Mouse (Mus musculus) ES-E14 (cell line): ENCODE results near the gene Fbxo21. TPM values are rescaled to one million over a fixed set of nuclear protein-coding genes. Genes with fewer than 3 reads are reported as not detected.
A peak's percentile ranks its signal among the peaks of the same experiment; 100 is the strongest.

Experiments
- DNase-seq: peaks from one replicate; pipeline ENCODE4 v3.0.0-alpha.2; 2013; ENCODE audit warnings: low read depth, low spot score
- H3K27ac ChIP-seq: 2 replicates; pipeline ENCODE4 v1.5.1; 2012; ENCODE audit warnings: low read depth, mild to moderate bottlenecking, low read length, moderate library complexity, mixed read lengths; ENCODE audit not compliant: poor library complexity, insufficient read depth, severe bottlenecking
- H3K36me3 ChIP-seq: 2 replicates; pipeline ENCODE4 v1.6.1; 2012; ENCODE audit warnings: mild to moderate bottlenecking, low read length, moderate library complexity, mixed read lengths; ENCODE audit not compliant: control insufficient read depth, poor library complexity, insufficient read depth, severe bottlenecking
- H3K4me1 ChIP-seq, 2 experiments: fragments of 150-350 bp in 1 of 2; sonication (generic) in 1 of 2; 2 replicates each; pipeline ENCODE4 v1.6.1; 2012; ENCODE audit warnings: low read length in 2 of 2, mild to moderate bottlenecking in 1 of 2, mixed read lengths in 1 of 2; ENCODE audit not compliant: control insufficient read depth in 2 of 2, insufficient read depth in 2 of 2, poor library complexity in 1 of 2
- H3K4me3 ChIP-seq, 2 experiments: fragments of 150-350 bp in 1 of 2; sonication (generic) in 1 of 2; 2 replicates each; pipeline ENCODE4 v1.5.1; 2012; ENCODE audit warnings: low read length in 2 of 2, low read depth in 1 of 2, mild to moderate bottlenecking in 1 of 2, mixed read lengths in 1 of 2; ENCODE audit not compliant: insufficient read depth in 1 of 2, poor library complexity in 1 of 2, severe bottlenecking in 1 of 2
- H3K9ac ChIP-seq: 2 replicates; pipeline ENCODE4 v1.6.1; 2012; ENCODE audit warnings: low read depth, mild to moderate bottlenecking, low read length, mixed read lengths; ENCODE audit not compliant: poor library complexity, insufficient read depth, severe bottlenecking
- H3K9me3 ChIP-seq: fragments of 150-350 bp; sonication (generic); 2 replicates; pipeline ENCODE4 v1.6.1; 2012; ENCODE audit warnings: low read depth, mild to moderate bottlenecking, low read length; ENCODE audit not compliant: control insufficient read depth, insufficient read depth
- CHD2 ChIP-seq: IDR thresholded peaks from 2 replicates; pipeline ENCODE4 v1.6.1; 2014; ENCODE audit warnings: mild to moderate bottlenecking, low read depth, low read length, inconsistent platforms
- HCFC1 ChIP-seq: IDR thresholded peaks from 2 replicates; pipeline ENCODE4 v1.6.1; 2012; ENCODE audit warnings: low read length, inconsistent platforms, borderline replicate concordance; ENCODE audit not compliant: insufficient read depth
- MAFK ChIP-seq: IDR thresholded peaks from 2 replicates; pipeline ENCODE4 v1.6.1; 2014; ENCODE audit warnings: mild to moderate bottlenecking, low read depth, low read length, inconsistent platforms; ENCODE audit not compliant: insufficient read depth
- ZC3H11A ChIP-seq: IDR thresholded peaks from 2 replicates; pipeline ENCODE4 v1.6.1; 2012; ENCODE audit warnings: low read depth, mild to moderate bottlenecking, inconsistent platforms, low read length, borderline replicate concordance
- ZNF384 ChIP-seq: IDR thresholded peaks from 2 replicates; pipeline ENCODE4 v1.6.1; 2012; ENCODE audit warnings: low read depth, low read length, inconsistent platforms
- in situ Hi-C, 2 experiments: fragments of 600-800 bp; cut with MboI; formaldehyde crosslinking; loops; one replicate each; pipeline ENCODE4 v1.15.1; 2025; ENCODE audit warnings: low sequenced_read_pairs in 2 of 2, inconsistent platforms in 1 of 2; ENCODE audit not compliant: unreplicated experiment in 2 of 2
- total RNA-seq: library from RNA; depleted of rRNA; stranded (reverse); fragments of 300-350 nt; gene quantifications from 2 replicates; pipeline ENCODE4 v1.2.3, GENCODE M21; 2012

The Fbxo21 gene
- total RNA-seq, 1 experiment: 23.2 TPM

- Histone ChIP-seq H3K9ac (no peak overlapping the region), H3K4me1 (peaks cover 0 to 29% of the 10 kb centered on the region in 2 experiments; a peak in 2 of 4 replicates)
Measured at GRCm38 (mm10) chr5:118029035-118029408, 52.5 kb downstream of the Fbxo21 start.

GRCm38 (mm10) chr5:118029420-118029819, 52.9 kb downstream of the Fbxo21 start:
- no peaks in the 10 kb centered on the region for H3K9me3 ChIP-seq
- no peak overlapping the region for H3K9ac ChIP-seq
- H3K36me3 ChIP-seq: no peaks in the 10 kb centered on the region
- H3K4me1 ChIP-seq: peaks cover 0 to 29% of the 10 kb centered on the region in 2 experiments; a peak in 2 of 4 replicates
- H3K27ac ChIP-seq: no peak overlapping the region
- TF ChIP-seq HCFC1 (no peak), CHD2 (no peak), ZC3H11A (no peak), ZNF384 (no peak), MAFK (no peak)
- peak overlapping the region in 1 of 2 experiments; percentile 55; a peak in 1 of 4 replicates for H3K4me3 ChIP-seq
- in situ Hi-C loops: no loop called here
- DNase-seq: no peak

More at GRCm38 (mm10) chr5:118029035-118029408, 52.5 kb downstream of the Fbxo21 start:
- TF ChIP-seq ZNF384 (no peak), HCFC1 (no peak), MAFK (no peak), CHD2 (no peak), ZC3H11A (no peak)
- Histone ChIP-seq H3K9me3 (no peaks in the 10 kb centered on the region), H3K36me3 (no peaks in the 10 kb centered on the region), H3K4me3 (peak overlapping the region; percentile 55 to 59; a peak in 3 of 4 replicates), H3K27ac (no peak overlapping the region)
- no peak for DNase-seq
- in situ Hi-C loops: no loop called here

GRCm38 (mm10) chr5:118030022-118030675, 53.6 kb downstream of the Fbxo21 start:
- in situ Hi-C loops: no loop called here
- no peak for DNase-seq
- Histone ChIP-seq H3K36me3 (no peaks in the 10 kb centered on the region), H3K27ac (no peak overlapping the region), H3K9ac (no peak overlapping the region), H3K4me3 (no peak overlapping the region), H3K4me1 (peaks cover 0 to 29% of the 10 kb centered on the region in 2 experiments; a peak in 2 of 4 replicates), H3K9me3 (no peaks in the 10 kb centered on the region)
- no peak for TF ChIP-seq HCFC1
- no peak for TF ChIP-seq MAFK
- TF ChIP-seq ZC3H11A: no peak
- TF ChIP-seq ZNF384: no peak
- no peak for TF ChIP-seq CHD2

- Histone ChIP-seq H3K27ac (no peak overlapping the region), H3K4me3 (no peak overlapping the region), H3K9ac (no peak overlapping the region), H3K9me3 (no peaks in the 10 kb centered on the region), H3K4me1 (peaks cover 0 to 25% of the 10 kb centered on the region in 2 experiments; a peak in 2 of 4 replicates), H3K36me3 (no peaks in the 10 kb centered on the region)
- DNase-seq: no peak
- in situ Hi-C loops: no loop called here
- TF ChIP-seq ZC3H11A (no peak), CHD2 (no peak), ZNF384 (no peak), HCFC1 (no peak), MAFK (no peak)
Measured at GRCm38 (mm10) chr5:118031059-118031458, 54.5 kb downstream of the Fbxo21 start.

GRCm38 (mm10) chr5:118031508-118031907, 55.0 kb downstream of the Fbxo21 start:
- H3K4me3 ChIP-seq: no peak overlapping the region
- no peaks in the 10 kb centered on the region for H3K9me3 ChIP-seq
- H3K36me3 ChIP-seq: no peaks in the 10 kb centered on the region
- no peak for DNase-seq
- TF ChIP-seq HCFC1: no peak
- no peak for TF ChIP-seq ZNF384
- no peak for TF ChIP-seq ZC3H11A
- no peak for TF ChIP-seq MAFK
- TF ChIP-seq CHD2: no peak
- in situ Hi-C loops: no loop called here
- no peak overlapping the region for H3K27ac ChIP-seq
- no peak overlapping the region for H3K9ac ChIP-seq
- peaks cover 2 to 23% of the 10 kb centered on the region in 2 experiments; a peak in 2 of 4 replicates for H3K4me1 ChIP-seq
